Mouse (Mus musculus) midbrain, embryonic 16.5 days (tissue): ENCODE measurements around the gene Hif1an. TPM values are rescaled to one million over a fixed set of nuclear protein-coding genes. Genes with fewer than 3 reads are reported as not detected.

Experiments used
- ATAC-seq: fragments of 200-750 bp; cut with Nextera tagmentation; 2 replicates; pipeline ENCODE4 v1.8.0; 2017; ENCODE audit warnings: moderate TSS enrichment
- H3K27ac ChIP-seq: fragments of 300-500 bp; sonication (generic); 2 replicates; pipeline ENCODE4 v1.5.1; 2014; ENCODE audit warnings: mild to moderate bottlenecking, low read length, mixed read lengths
- H3K27me3 ChIP-seq: fragments of 300-500 bp; sonication (generic); 2 replicates; pipeline ENCODE4 v1.6.1; 2014; ENCODE audit warnings: low read depth, low read length, mixed read lengths; ENCODE audit not compliant: control insufficient read depth, insufficient read depth
- H3K36me3 ChIP-seq: fragments of 300-500 bp; sonication (generic); 2 replicates; pipeline ENCODE4 v1.6.1; 2014; ENCODE audit warnings: mild to moderate bottlenecking, low read length, moderate library complexity, mixed read lengths; ENCODE audit not compliant: control insufficient read depth, insufficient read depth
- H3K4me1 ChIP-seq: fragments of 300-500 bp; sonication (generic); 2 replicates; pipeline ENCODE4 v1.6.1; 2014; ENCODE audit warnings: mild to moderate bottlenecking, low read length, mixed read lengths; ENCODE audit not compliant: control insufficient read depth, insufficient read depth
- H3K4me2 ChIP-seq: fragments of 300-500 bp; sonication (generic); 2 replicates; pipeline ENCODE4 v1.6.1; 2014; ENCODE audit warnings: mild to moderate bottlenecking, low read length, mixed read lengths
- H3K4me3 ChIP-seq: fragments of 300-500 bp; sonication (generic); 2 replicates; pipeline ENCODE4 v1.5.1; 2014; ENCODE audit warnings: low read depth, mild to moderate bottlenecking, low read length, moderate library complexity, mixed read lengths
- H3K9ac ChIP-seq: fragments of 300-500 bp; sonication (generic); 2 replicates; pipeline ENCODE4 v1.6.1; 2014; ENCODE audit warnings: low read depth, low read length, mixed read lengths
- H3K9me3 ChIP-seq: fragments of 300-500 bp; sonication (generic); replicated peaks from 2 replicates; pipeline ENCODE4 v1.6.1; 2014; ENCODE audit warnings: mild to moderate bottlenecking, low read length, mixed read lengths; ENCODE audit not compliant: control insufficient read depth, poor library complexity, severe bottlenecking
- WGBS: fragments of 180-500 bp; shearing (Covaris S2); extraction: QIAGEN DNeasy Blood & Tissue Kit; methylation state at CpG from one replicate; pipeline ENCODE4 v1.1.7; 2014; 5-methylcytosine and 5-hydroxymethylcytosine counted together
- polyA plus RNA-seq: library from polyadenylated mRNA; unstranded; fragments of >200 nt; fragmentation: Nextera tagmentation; extraction: Ambion mirVana; gene quantifications from 2 replicates; pipeline ENCODE4 v1.2.1, GENCODE M21; 2015

Hif1an gene
- polyA plus RNA-seq, 1 experiment from 2014 or later, result 25.2 TPM

- H3K9ac ChIP-seq, result no peak overlapping the region
- no peaks in the 10 kb centered on the region for H3K9me3 ChIP-seq
- H3K36me3 ChIP-seq, result no peaks in the 10 kb centered on the region
- ATAC-seq, result no peak
- no peak overlapping the region for H3K4me3 ChIP-seq
- WGBS, result 82% methylated on average over 6 of the region's 6 CpGs
- H3K27me3 ChIP-seq, result peaks cover 38% of the 10 kb centered on the region
- no peak overlapping the region for H3K27ac ChIP-seq
- H3K4me2 ChIP-seq, result no peak overlapping the region
- no peaks in the 10 kb centered on the region for H3K4me1 ChIP-seq
Observed at GRCm38 (mm10) chr19:44530018-44530417, 32.6 kb upstream of the Hif1an start.

- WGBS, result 32% methylated on average over 3 of the region's 3 CpGs
- ATAC-seq, result no peak
- H3K4me3 ChIP-seq, result no peak overlapping the region
- H3K4me1 ChIP-seq, result no peaks in the 10 kb centered on the region
- no peak overlapping the region for H3K27ac ChIP-seq
- no peak overlapping the region for H3K4me2 ChIP-seq
- no peaks in the 10 kb centered on the region for H3K36me3 ChIP-seq
- no peak overlapping the region for H3K9ac ChIP-seq
- H3K9me3 ChIP-seq, result no peaks in the 10 kb centered on the region
- peaks cover 14% of the 10 kb centered on the region for H3K27me3 ChIP-seq
Observed at GRCm38 (mm10) chr19:44535376-44535775, 27.3 kb upstream of the Hif1an start.

GRCm38 (mm10) chr19:44537416-44537815, 25.2 kb upstream of the Hif1an start:
- WGBS, result 85% methylated on average over 8 of the region's 8 CpGs
- Histone ChIP-seq H3K4me2 (no peak overlapping the region), H3K27ac (no peak overlapping the region), H3K4me3 (no peak overlapping the region), H3K9me3 (no peaks in the 10 kb centered on the region; the same call in 1 of the 2 replicates), H3K36me3 (no peaks in the 10 kb centered on the region), H3K27me3 (peaks cover 6% of the 10 kb centered on the region), H3K4me1 (no peaks in the 10 kb centered on the region), H3K9ac (no peak overlapping the region)
- no peak for ATAC-seq

GRCm38 (mm10) chr19:44542694-44543178, 19.9 kb upstream of the Hif1an start:
- WGBS, result 91% methylated on average over 8 of the region's 8 CpGs
- Histone ChIP-seq H3K27ac (no peak overlapping the region), H3K4me2 (no peak overlapping the region), H3K4me3 (no peak overlapping the region), H3K4me1 (peaks cover 3% of the 10 kb centered on the region), H3K36me3 (no peaks in the 10 kb centered on the region), H3K9me3 (no peaks in the 10 kb centered on the region; the same call in 1 of the 2 replicates), H3K27me3 (peaks cover 31% of the 10 kb centered on the region), H3K9ac (no peak overlapping the region)
- ATAC-seq, result no peak

GRCm38 (mm10) chr19:44544372-44544771, 18.3 kb upstream of the Hif1an start:
- Histone ChIP-seq H3K4me1 (peaks cover 3% of the 10 kb centered on the region), H3K4me2 (no peak overlapping the region), H3K9me3 (no peaks in the 10 kb centered on the region; the same call in 1 of the 2 replicates), H3K4me3 (no peak overlapping the region), H3K9ac (no peak overlapping the region), H3K36me3 (peaks cover 8% of the 10 kb centered on the region), H3K27me3 (peaks cover 31% of the 10 kb centered on the region), H3K27ac (no peak overlapping the region)
- ATAC-seq, result no peak
- 55% methylated on average over 10 of the region's 10 CpGs for WGBS

- no peak overlapping the region for H3K9ac ChIP-seq
- H3K4me3 ChIP-seq, result peak overlapping the region; percentile 43; the same call in 1 of the 2 replicates
- H3K4me2 ChIP-seq, result peak overlapping the region; percentile 67
- no peak for ATAC-seq
- no peak overlapping the region for H3K27ac ChIP-seq
- whole genome bisulfite sequencing, result 1% methylated on average over 13 of the region's 13 CpGs
- no peaks in the 10 kb centered on the region; the same call in 1 of the 2 replicates for H3K9me3 ChIP-seq
- peaks cover 13% of the 10 kb centered on the region for H3K36me3 ChIP-seq
- peaks cover 31% of the 10 kb centered on the region for H3K27me3 ChIP-seq
- peaks cover 3% of the 10 kb centered on the region for H3K4me1 ChIP-seq
Observed at GRCm38 (mm10) chr19:44544775-44545174, 17.9 kb upstream of the Hif1an start.

DNA sequence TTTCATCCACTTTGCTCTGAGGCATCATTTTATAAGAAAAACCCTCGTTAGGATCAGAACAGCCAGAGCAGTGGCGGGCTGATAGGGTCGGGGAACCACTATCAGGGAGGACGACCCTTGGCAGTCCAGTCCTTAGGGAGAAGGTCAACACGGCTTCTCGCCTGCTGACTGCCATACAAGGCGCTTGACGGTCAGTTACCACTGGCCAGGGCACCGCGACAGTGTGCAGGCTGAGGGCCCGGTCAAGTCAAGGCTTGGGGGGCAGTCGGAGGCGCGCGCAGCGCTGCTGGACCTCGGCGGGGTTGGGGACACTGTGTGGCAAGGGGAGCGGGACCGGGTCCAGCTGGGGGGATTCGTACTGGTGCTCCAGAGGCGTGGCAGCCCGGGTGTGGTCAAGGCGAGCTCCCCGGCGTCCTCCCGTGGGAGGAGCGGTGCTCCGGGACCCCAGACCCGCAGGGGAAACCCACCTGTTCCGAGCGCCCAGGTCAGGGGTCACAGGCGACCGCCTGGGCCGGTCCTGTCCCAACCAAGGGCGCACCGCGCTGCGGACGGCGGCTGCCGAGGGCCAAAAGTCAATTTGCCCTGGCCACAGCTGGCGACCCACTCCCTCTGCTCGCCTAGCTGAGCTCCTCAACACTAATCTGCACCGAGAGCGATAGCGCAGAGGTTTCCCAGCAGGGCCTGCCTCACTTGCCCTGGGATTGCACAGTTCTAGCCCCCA, 17.2 kb upstream of the Hif1an start, which contains the start of gene Sec31b:
TSS of gene Sec31b (minus strand) at position 544 of the 721 bp plus-strand sequence.
- Histone ChIP-seq H3K4me3 (peak within 1 kb of the TSS; percentile 43), H3K27ac (no peak within 1 kb of the TSS), H3K27me3 (peaks cover 31% of the 10 kb centered on the region), H3K36me3 (peaks cover 20% of the 10 kb centered on the region), H3K4me2 (peak within 1 kb of the TSS; percentile 67), H3K4me1 (peaks cover 3% of the 10 kb centered on the region), H3K9ac (peak within 1 kb of the TSS; percentile 60), H3K9me3 (no peaks in the 10 kb centered on the region; the same call in 1 of the 2 replicates)
- 0 out of 2 replicates have a peak, but pooled peaks have one; percentile 11 for ATAC-seq
- WGBS, result under 1% methylated on average over 47 of the region's 47 CpGs

- Histone ChIP-seq H3K4me3 (no peak within 1 kb of the TSS), H3K9me3 (no peaks in the 10 kb centered on the region), H3K27ac (no peak within 1 kb of the TSS), H3K4me1 (peaks cover 16% of the 10 kb centered on the region), H3K27me3 (no peaks in the 10 kb centered on the region), H3K9ac (no peak within 1 kb of the TSS), H3K4me2 (no peak within 1 kb of the TSS), H3K36me3 (peaks cover 30% of the 10 kb centered on the region)
- ATAC-seq, result no peak
- WGBS, result 94% methylated on average over 4 of the region's 4 CpGs
Observed at GRCm38 (mm10) chr19:44552731-44553130, 9.9 kb upstream of the Hif1an start, which contains the start of gene Gm20538. Gm20538 (minus strand) TSS chr19:44552831.

DNA sequence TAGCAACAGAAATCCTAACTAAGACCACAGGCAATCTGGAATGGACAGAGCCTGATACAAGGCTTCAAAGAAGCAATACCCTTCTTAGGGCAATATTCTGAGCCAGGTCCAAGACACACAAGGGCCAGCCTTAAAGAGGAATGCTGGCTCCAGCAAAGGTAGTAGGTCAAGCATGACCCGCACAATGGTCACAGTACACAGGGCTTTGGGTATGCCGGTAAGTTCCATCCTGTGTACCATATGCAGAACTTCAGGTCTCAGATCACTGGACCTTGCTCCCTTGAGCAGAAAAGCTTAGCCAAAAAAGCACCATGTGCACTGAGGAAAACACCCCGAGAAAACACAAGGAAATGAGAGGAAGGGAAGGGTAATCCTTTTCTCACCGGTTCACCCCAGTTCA, 9.4 kb upstream of the Hif1an start:
- ATAC-seq, result no peak
- no peak overlapping the region for H3K9ac ChIP-seq

More for the DNA sequence above, 9.4 kb upstream of the Hif1an start:
- 94% methylated on average over 4 of the region's 4 CpGs for WGBS
- H3K4me3 ChIP-seq, result no peak overlapping the region
- H3K27ac ChIP-seq, result no peak overlapping the region
- H3K36me3 ChIP-seq, result peaks cover 29% of the 10 kb centered on the region
- no peaks in the 10 kb centered on the region for H3K9me3 ChIP-seq
- H3K4me1 ChIP-seq, result peaks cover 16% of the 10 kb centered on the region
- H3K27me3 ChIP-seq, result no peaks in the 10 kb centered on the region
- no peak overlapping the region for H3K4me2 ChIP-seq
